Mouse (Mus musculus) granulocyte monocyte progenitor cell, adult 5-6 weeks (primary cell): ENCODE data around the gene Kctd7. TPM values are rescaled to one million over a fixed set of nuclear protein-coding genes. Genes with fewer than 3 reads are reported as not detected.

Source experiments
- ATAC-seq: replicated peaks from 2 replicates; pipeline ENCODE4 v1.8.0; 2016; ENCODE audit warnings: mild to moderate bottlenecking, moderate TSS enrichment, inconsistent platforms; ENCODE audit not compliant: poor library complexity, severe bottlenecking
- total RNA-seq, 2 experiments: library from RNA; stranded (forward) in 1 of 2; stranded (reverse) in 1 of 2; fragments of 200-712, 200-1000 nt in 1 of 2; fragments of >200 nt in 1 of 2; fragmentation: Nextera tagmentation in 1 of 2; gene quantifications; 2 replicates each; pipeline ENCODE4 v1.2.3; 2014 to 2017

Gene Kctd7
- 3.2 and 4.4 TPM in 2 replicates for total RNA-seq (2014; fragmentation: Nextera tagmentation)
- 3.6 and 4.1 TPM in 2 replicates for total RNA-seq (2017)

GRCm38 (mm10) chr5:130144334-130145312 lies at the start of gene Kctd7:
TSS of gene Kctd7 (plus strand) at chr5:130144861.
- ATAC-seq, result peak; percentile 78

- ATAC-seq, result no peak
Measured at GRCm38 (mm10) chr5:130096754-130097153, 47.9 kb upstream of the Kctd7 start.

- ATAC-seq, result no peak
Measured at GRCm38 (mm10) chr5:130097837-130098236, 46.8 kb upstream of the Kctd7 start.

GRCm38 (mm10) chr5:130101724-130102123 lies 42.9 kb upstream of the Kctd7 start:
- no peak for ATAC-seq

GRCm38 (mm10) chr5:130109348-130109747 lies 35.3 kb upstream of the Kctd7 start:
- ATAC-seq, result no peak

GRCm38 (mm10) chr5:130110632-130111464 lies 33.8 kb upstream of the Kctd7 start:
- no peak for ATAC-seq

- no peak for ATAC-seq
Measured at GRCm38 (mm10) chr5:130112653-130113052, 32.0 kb upstream of the Kctd7 start.

- no peak for ATAC-seq
Measured at GRCm38 (mm10) chr5:130116116-130116515, 28.5 kb upstream of the Kctd7 start.

GRCm38 (mm10) chr5:130116857-130117256 lies 27.8 kb upstream of the Kctd7 start:
- no peak for ATAC-seq

GRCm38 (mm10) chr5:130117932-130118331 lies 26.7 kb upstream of the Kctd7 start:
- no peak for ATAC-seq

GRCm38 (mm10) chr5:130119236-130119635 lies 25.4 kb upstream of the Kctd7 start:
- ATAC-seq, result no peak

- ATAC-seq, result no peak
Measured at GRCm38 (mm10) chr5:130120070-130120736, 24.5 kb upstream of the Kctd7 start.

- ATAC-seq, result no peak
Measured at GRCm38 (mm10) chr5:130120904-130121303, 23.8 kb upstream of the Kctd7 start.

- no peak for ATAC-seq
Measured at GRCm38 (mm10) chr5:130122355-130122754, 22.3 kb upstream of the Kctd7 start.

- no peak for ATAC-seq
Measured at GRCm38 (mm10) chr5:130124271-130124670, 20.4 kb upstream of the Kctd7 start.

GRCm38 (mm10) chr5:130128686-130129523 lies 15.8 kb upstream of the Kctd7 start:
- no peak; the same call in 1 of the 2 replicates for ATAC-seq

- peak; percentile 78 for ATAC-seq
Measured at GRCm38 (mm10) chr5:130129524-130129793, 15.2 kb upstream of the Kctd7 start.

- no peak for ATAC-seq
Measured at GRCm38 (mm10) chr5:130136597-130136996, 8.1 kb upstream of the Kctd7 start.

- peak; percentile 43 for ATAC-seq
Measured at GRCm38 (mm10) chr5:130139393-130139792, 5.3 kb upstream of the Kctd7 start.

GRCm38 (mm10) chr5:130141138-130141537 lies 3.5 kb upstream of the Kctd7 start:
- ATAC-seq, result no peak
